Mouse (Mus musculus) liver, adult 2 months (tissue): ENCODE results near the gene Cox8b.

Experiments
- CTCF ChIP-seq: fragments of 200-500 bp; IDR thresholded peaks from 2 replicates; pipeline ENCODE4 v1.5.1; 2011; ENCODE audit warnings: low read depth, low read length, control low read depth
- POLR2A ChIP-seq: fragments of 200-500 bp; IDR thresholded peaks from 2 replicates; pipeline ENCODE4 v1.6.1; 2011; ENCODE audit warnings: low read length, control low read depth; ENCODE audit not compliant: insufficient read depth; ENCODE audit errors: extremely low read depth

DNA sequence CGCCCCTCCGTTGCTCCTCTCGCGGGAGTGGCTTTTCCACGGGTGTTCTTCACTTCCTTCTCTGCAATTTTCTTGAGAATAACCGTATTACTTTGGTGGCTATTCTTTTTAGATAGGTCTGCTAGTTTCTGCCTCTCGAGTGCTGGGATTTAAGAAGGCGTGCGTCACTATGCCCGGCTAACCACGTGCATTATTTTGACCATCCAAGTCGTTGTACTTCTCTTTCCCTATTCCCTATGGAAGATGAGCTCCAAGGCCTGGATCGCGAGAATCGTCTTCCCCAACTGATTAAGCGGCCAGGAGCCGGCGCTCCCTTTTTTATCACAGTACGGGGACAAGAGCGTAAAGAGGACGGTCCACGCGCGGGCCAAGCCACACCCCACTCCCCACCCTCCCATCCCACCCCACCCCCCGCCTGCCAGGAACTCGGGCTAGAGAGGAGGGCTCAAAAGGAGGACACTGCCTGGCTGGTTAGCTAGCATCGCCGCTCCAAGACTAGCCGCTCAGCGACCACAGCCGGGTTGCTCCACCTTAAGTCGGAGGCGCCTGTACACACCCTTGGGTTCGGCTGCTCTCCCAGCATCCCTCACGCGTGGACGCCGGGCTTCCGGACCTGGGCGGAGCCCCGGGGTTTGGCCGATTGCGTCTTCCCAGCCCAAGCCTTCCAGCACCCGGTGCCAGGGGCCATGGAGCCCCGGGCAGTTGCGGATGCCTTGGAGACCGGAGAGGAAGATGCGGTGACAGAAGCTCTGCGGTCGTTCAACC lies 43.3 kb downstream of the Cox8b start, which contains the start of gene Ric8a:
- no peak for TF ChIP-seq CTCF
- TF ChIP-seq POLR2A: peak; percentile 66
